Mouse (Mus musculus): Measurements from ENCODE around the gene Ipo8. TPM values are rescaled to one million over a fixed set of nuclear protein-coding genes. Genes with fewer than 3 reads are reported as not detected.

The Ipo8 gene
- total and polyA plus RNA-seq, 2 experiments from 2014 or later, result 13.5 to 32.0 TPM

- ATAC-seq (no peak), DNase-seq (no peak)
- no peak overlapping the region for H3K4me2 ChIP-seq (ENCODE audit: low read depth)
- H3K9me3 ChIP-seq (ENCODE audit: low read length), result no peaks in the 10 kb centered on the region
- no peak for TF ChIP-seq CTCF (IDR thresholded peaks at IDR 0.05; ENCODE audit: low read depth)
- WGBS, result 88% methylated on average over 4 of the region's 4 CpGs
- H3K9ac ChIP-seq, result no peak overlapping the region
- no peaks in the 10 kb centered on the region for H3K27me3 ChIP-seq (ENCODE audit: insufficient read depth, low read length)
- peaks cover 6% of the 10 kb centered on the region; the same call in 1 of the 2 replicates for H3K4me1 ChIP-seq (ENCODE audit: insufficient read depth)
- no peak overlapping the region for H3K4me3 ChIP-seq (ENCODE audit: low read depth, low read length)
- H3K27ac ChIP-seq (ENCODE audit: low read depth, low read length), result no peak overlapping the region
- peaks cover 13% of the 10 kb centered on the region for H3K36me3 ChIP-seq (ENCODE audit: insufficient read depth)
Observed at GRCm38 (mm10) chr6:148826119-148826518, 5.1 kb downstream of the Ipo8 start.

- ATAC-seq (no peak), DNase-seq (no peak)
- no peak overlapping the region for H3K4me2 ChIP-seq (ENCODE audit: low read depth)
- no peak overlapping the region for H3K27ac ChIP-seq (ENCODE audit: low read depth, low read length)
- no peaks in the 10 kb centered on the region for H3K4me1 ChIP-seq (ENCODE audit: insufficient read depth)
- no peaks in the 10 kb centered on the region for H3K27me3 ChIP-seq (ENCODE audit: insufficient read depth, low read length)
- H3K9ac ChIP-seq, result no peak overlapping the region
- TF ChIP-seq CTCF (IDR thresholded peaks at IDR 0.05; ENCODE audit: low read depth), result no peak
- no peaks in the 10 kb centered on the region for H3K9me3 ChIP-seq (ENCODE audit: low read length)
- H3K4me3 ChIP-seq (ENCODE audit: low read depth, low read length), result no peak overlapping the region
- 95% methylated on average over 4 of the region's 4 CpGs for WGBS
- H3K36me3 ChIP-seq (ENCODE audit: insufficient read depth), result peaks cover 52% of the 10 kb centered on the region
Observed at GRCm38 (mm10) chr6:148818624-148819343, 12.5 kb downstream of the Ipo8 start.

- Histone ChIP-seq H3K4me2 (ENCODE audit: low read depth) (no peak overlapping the region), H3K9me3 (ENCODE audit: low read length) (no peaks in the 10 kb centered on the region), H3K4me3 (ENCODE audit: low read depth, low read length) (no peak overlapping the region), H3K9ac (no peak overlapping the region), H3K27ac (ENCODE audit: low read depth, low read length) (no peak overlapping the region), H3K4me1 (ENCODE audit: insufficient read depth) (no peaks in the 10 kb centered on the region), H3K27me3 (ENCODE audit: insufficient read depth, low read length) (no peaks in the 10 kb centered on the region), H3K36me3 (ENCODE audit: insufficient read depth) (peaks cover 58% of the 10 kb centered on the region)
- no peak for TF ChIP-seq CTCF (IDR thresholded peaks at IDR 0.05; ENCODE audit: low read depth)
- ATAC-seq (no peak), DNase-seq (no peak)
- 87% methylated on average over 5 of the region's 5 CpGs for WGBS
Observed at GRCm38 (mm10) chr6:148816751-148817150, 14.5 kb downstream of the Ipo8 start.

GRCm38 (mm10) chr6:148811117-148811516, 20.1 kb downstream of the Ipo8 start:
- Histone ChIP-seq H3K4me2 (ENCODE audit: low read depth) (no peak overlapping the region), H3K9me3 (ENCODE audit: low read length) (no peaks in the 10 kb centered on the region), H3K9ac (no peak overlapping the region), H3K36me3 (ENCODE audit: insufficient read depth) (peaks cover 66% of the 10 kb centered on the region), H3K27me3 (ENCODE audit: insufficient read depth, low read length) (no peaks in the 10 kb centered on the region), H3K27ac (ENCODE audit: low read depth, low read length) (no peak overlapping the region), H3K4me3 (ENCODE audit: low read depth, low read length) (no peak overlapping the region), H3K4me1 (ENCODE audit: insufficient read depth) (no peaks in the 10 kb centered on the region)
- DNase-seq (no peak), ATAC-seq (no peak)
- WGBS, result 95% methylated on average over 2 of the region's 2 CpGs
- TF ChIP-seq CTCF (IDR thresholded peaks at IDR 0.05; ENCODE audit: low read depth), result no peak

GRCm38 (mm10) chr6:148799773-148800172, 31.5 kb downstream of the Ipo8 start:
- no peak overlapping the region for H3K4me2 ChIP-seq (ENCODE audit: low read depth)
- no peak for TF ChIP-seq CTCF (IDR thresholded peaks at IDR 0.05; ENCODE audit: low read depth)
- 86% methylated on average over 4 of the region's 4 CpGs for WGBS
- H3K27me3 ChIP-seq (ENCODE audit: insufficient read depth, low read length), result no peaks in the 10 kb centered on the region
- H3K27ac ChIP-seq (ENCODE audit: low read depth, low read length), result no peak overlapping the region
- peaks cover 56% of the 10 kb centered on the region for H3K36me3 ChIP-seq (ENCODE audit: insufficient read depth)
- no peak overlapping the region for H3K9ac ChIP-seq
- DNase-seq (no peak), ATAC-seq (no peak)
- no peaks in the 10 kb centered on the region for H3K4me1 ChIP-seq (ENCODE audit: insufficient read depth)
- H3K9me3 ChIP-seq (ENCODE audit: low read length), result no peaks in the 10 kb centered on the region
- no peak overlapping the region for H3K4me3 ChIP-seq (ENCODE audit: low read depth, low read length)

- ATAC-seq (no peak), DNase-seq (peak; percentile 10)
- no peaks in the 10 kb centered on the region for H3K4me1 ChIP-seq (ENCODE audit: insufficient read depth)
- no peak overlapping the region for H3K4me2 ChIP-seq (ENCODE audit: low read depth)
- 68% methylated on average over 2 of the region's 2 CpGs for WGBS
- TF ChIP-seq CTCF (IDR thresholded peaks at IDR 0.05; ENCODE audit: low read depth), result no peak
- no peak overlapping the region for H3K9ac ChIP-seq
- no peak overlapping the region for H3K4me3 ChIP-seq (ENCODE audit: low read depth, low read length)
- H3K9me3 ChIP-seq (ENCODE audit: low read length), result no peaks in the 10 kb centered on the region
- peaks cover 41% of the 10 kb centered on the region for H3K36me3 ChIP-seq (ENCODE audit: insufficient read depth)
- H3K27ac ChIP-seq (ENCODE audit: low read depth, low read length), result no peak overlapping the region
- H3K27me3 ChIP-seq (ENCODE audit: insufficient read depth, low read length), result no peaks in the 10 kb centered on the region
Observed at GRCm38 (mm10) chr6:148795145-148795544, 36.1 kb downstream of the Ipo8 start.

- H3K4me3 ChIP-seq (ENCODE audit: low read depth, low read length), result no peak overlapping the region
- no peaks in the 10 kb centered on the region for H3K4me1 ChIP-seq (ENCODE audit: insufficient read depth)
- no peaks in the 10 kb centered on the region for H3K27me3 ChIP-seq (ENCODE audit: insufficient read depth, low read length)
- peaks cover 53% of the 10 kb centered on the region for H3K36me3 ChIP-seq (ENCODE audit: insufficient read depth)
- no peak overlapping the region for H3K4me2 ChIP-seq (ENCODE audit: low read depth)
- 50% methylated on average over 9 of the region's 9 CpGs for WGBS
- no peak overlapping the region for H3K9ac ChIP-seq
- ATAC-seq, result peak; percentile 43; the same call in 1 of the 2 replicates
- H3K27ac ChIP-seq (ENCODE audit: low read depth, low read length), result no peak overlapping the region
- peak; percentile 36 for DNase-seq
- TF ChIP-seq CTCF (IDR thresholded peaks at IDR 0.05; ENCODE audit: low read depth), result no peak
- no peaks in the 10 kb centered on the region for H3K9me3 ChIP-seq (ENCODE audit: low read length)
Observed at GRCm38 (mm10) chr6:148789010-148789673, 42.1 kb downstream of the Ipo8 start.
